Mouse (Mus musculus) right cerebral cortex, postnatal 25 days (tissue): Measurements from ENCODE around the gene Chia1.
"Not testable (repeated sequence)": the region's sequence is repeated elsewhere in the genome, so short reads cannot be mapped to it uniquely, and the experiment has no call there.

Source experiments
- DNase-seq: peaks from one replicate; pipeline ENCODE4 v3.0.0; 2022

Chia1 gene

GRCm38 (mm10) chr3:106112929-106113328, at the start of gene Chia1:
TSS of gene Chia1 (plus strand) at chr3:106113229.
- DNase-seq: no peak

DNA sequence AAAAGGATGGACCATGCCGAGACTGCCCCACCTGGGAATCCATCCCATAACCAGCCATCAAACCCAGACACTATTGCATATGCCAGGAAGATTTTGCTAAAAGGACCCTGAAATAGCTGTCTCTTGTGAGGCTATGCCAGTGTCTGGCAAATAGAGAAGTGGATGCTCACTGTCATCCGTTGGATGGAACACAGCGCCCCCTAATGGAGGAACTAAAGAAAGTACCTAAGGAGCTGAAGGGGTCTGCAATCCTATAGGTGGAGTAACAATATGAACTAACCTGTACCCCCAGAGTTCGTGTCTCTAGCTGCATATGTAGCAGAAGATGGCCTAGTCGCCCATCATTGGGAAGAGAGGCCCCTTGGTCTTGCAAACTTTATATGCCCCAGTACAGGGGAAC, 45.3 kb upstream of the Chia1 start:
- DNase-seq: not testable (repeated sequence)

GRCm38 (mm10) chr3:106070994-106071393, 42.0 kb upstream of the Chia1 start:
- DNase-seq: no peak

DNA sequence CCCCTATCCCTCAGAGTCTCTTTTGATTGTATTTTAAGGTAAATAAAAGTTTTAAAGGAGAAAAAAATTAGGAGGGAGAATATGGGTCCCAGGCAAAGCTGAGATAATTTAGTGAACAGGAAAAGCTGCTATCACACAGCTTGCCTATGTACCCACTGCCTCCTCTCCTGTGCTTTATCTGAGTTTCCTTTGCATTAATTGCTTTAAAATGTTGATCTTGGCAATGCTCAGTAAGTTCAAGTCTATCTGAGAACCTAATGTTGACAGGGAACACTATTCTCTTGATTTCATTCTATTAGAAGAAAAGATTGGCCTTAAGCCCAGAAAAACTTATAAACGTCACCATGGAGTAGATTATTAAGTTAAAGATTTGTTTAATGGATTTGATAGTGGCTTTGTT, 38.2 kb upstream of the Chia1 start:
- no peak for DNase-seq

DNA sequence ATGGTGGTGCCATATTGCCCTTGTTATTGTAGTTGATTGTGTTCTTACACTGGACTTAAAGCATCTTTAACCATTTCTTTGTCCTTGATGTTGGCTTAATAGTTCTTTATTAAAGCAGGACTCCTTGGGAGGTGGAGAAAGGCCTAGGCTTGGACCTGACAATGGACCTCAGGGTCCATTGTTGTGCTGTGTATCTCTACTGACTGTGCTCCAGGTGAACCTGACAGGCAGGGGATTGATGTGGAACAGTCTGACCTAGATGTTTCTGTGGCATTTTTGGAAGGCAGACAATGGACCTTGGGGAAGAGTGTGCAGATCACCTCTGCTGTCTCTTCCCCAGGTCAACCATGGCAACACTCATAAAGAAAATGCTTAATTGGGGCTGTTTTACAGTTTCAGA, 14.0 kb downstream of the Chia1 start:
- DNase-seq: no peak

- no peak for DNase-seq
These were observed 15.9 kb downstream of the Chia1 start for GRCm38 (mm10) chr3:106128807-106129493.

GRCm38 (mm10) chr3:106131690-106132089, 18.7 kb downstream of the Chia1 start:
- peak; percentile 61 for DNase-seq

DNA sequence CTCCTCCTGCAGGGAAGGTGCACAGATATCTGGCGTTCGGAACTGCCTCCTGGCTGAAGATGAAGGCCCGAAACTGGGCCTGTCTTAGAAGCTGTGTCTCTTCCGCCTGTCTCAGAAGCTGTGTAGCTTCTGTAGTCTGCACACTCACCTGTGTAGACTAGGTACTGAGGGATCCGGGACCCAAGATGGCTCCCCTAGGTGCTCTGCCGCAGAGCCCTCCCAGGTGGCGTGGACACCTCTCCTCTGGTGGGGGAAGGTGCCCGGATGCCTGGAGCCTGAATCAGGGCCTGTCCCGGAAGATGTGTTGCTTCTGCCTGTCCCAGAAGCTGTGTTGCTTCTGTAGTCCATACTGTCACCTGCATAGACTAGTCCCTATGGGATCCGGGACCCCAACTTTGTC, 31.1 kb downstream of the Chia1 start:
- DNase-seq: no peak

DNA sequence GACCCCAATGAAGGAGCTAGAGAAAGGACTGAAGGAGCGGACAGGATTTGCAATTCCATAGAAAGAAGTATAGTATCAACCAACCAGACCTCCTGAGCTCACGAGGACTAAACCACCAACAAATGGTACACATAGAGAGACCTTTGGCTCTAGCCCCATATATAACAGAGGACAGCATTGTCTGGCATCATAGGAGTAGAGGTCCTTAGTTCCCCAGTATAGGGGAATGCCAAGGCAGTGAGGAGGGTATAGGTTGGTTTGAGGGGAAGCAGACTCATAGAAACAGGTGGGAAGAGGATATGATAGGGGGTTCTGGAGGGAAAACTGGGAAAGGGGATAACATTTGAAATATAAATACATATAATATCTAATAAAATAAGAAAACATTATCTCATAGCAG, 41.4 kb downstream of the Chia1 start:
- no peak for DNase-seq

DNA sequence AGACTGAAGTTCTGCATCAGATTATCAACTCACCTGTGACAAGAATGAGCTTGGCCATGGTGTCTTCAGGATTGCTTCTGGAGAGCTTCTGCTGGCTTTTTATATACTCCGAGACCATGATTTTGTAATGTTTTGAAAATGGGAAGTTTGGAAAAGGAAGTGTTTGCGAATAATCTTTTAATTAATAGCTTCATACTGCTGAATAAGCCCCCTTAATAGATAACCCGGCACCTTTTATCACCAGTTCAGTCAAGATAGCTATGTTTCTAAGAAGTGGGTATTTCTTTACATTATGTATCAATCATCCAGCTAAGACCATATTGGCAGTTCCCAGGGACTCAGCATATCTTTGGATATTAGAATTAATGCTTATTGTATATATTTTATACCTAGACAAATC, 54.4 kb downstream of the Chia1 start, which contains the start of gene Chil3:
Gene Chil3 (minus strand): TSS at position 101 of the 400 bp plus-strand sequence.
- DNase-seq: no peak

GRCm38 (mm10) chr3:106170522-106171053, 57.6 kb downstream of the Chia1 start:
- no peak for DNase-seq

- no peak for DNase-seq
These were observed 58.2 kb downstream of the Chia1 start for GRCm38 (mm10) chr3:106171135-106171731.

DNA sequence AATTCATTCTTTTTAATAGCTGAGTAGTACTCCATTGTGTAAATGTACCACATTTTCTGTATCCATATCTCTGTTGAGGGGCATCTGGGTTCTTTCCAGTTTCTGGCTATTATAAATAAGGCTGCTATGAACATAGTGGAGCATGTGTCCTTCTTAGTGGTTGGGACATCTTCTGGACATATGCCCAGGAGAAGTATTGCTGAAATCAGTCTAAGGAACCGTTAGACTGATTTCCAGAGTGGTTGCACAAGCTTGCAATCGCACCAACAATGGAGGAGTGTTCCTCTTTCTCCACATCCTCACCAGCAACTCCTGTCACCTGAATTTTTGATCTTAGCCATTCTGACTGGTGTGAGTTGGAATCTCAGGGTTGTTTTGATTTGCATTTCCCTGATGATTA, 59.5 kb downstream of the Chia1 start:
- DNase-seq: not testable (repeated sequence)

- not testable (repeated sequence) for DNase-seq
These were observed 61.9 kb downstream of the Chia1 start for GRCm38 (mm10) chr3:106174971-106175370.

DNA sequence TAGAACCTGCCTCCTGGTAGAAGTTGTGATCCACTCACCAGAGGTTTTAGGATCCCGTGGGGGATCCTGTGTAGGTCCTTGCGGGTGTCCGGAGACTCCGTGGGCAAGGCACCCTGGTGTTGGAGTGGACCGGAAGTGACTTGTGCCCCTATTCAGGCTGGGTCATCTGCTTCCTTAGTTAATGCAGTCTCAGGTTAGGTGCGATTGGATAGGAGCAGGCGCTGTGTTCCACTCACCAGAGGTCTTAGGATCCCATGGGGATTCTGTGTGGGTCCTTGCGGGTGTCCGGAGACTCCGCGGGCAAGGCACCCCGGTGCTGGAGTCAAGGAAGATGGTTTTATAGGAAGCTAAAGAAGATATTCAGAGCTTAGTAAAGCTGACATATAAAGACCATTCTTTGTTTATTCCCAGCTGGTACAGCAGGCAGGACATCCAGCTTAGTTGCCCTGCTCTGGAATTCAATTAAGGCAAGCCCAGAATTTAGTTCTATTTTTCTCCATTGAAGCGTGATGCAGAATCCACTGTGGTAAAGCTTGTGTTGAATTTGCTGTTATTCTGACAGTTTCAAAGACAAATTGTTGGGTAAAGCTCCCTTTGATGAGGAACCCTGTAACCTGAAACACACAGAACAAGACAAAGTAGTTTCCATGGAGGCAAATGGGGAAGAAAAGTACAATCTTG, 64.6 kb downstream of the Chia1 start:
- no peak for DNase-seq
